Mouse (Mus musculus) forebrain, postnatal 0 days (tissue): ENCODE measurements around the gene Psmc2. TPM values are rescaled to one million over a fixed set of nuclear protein-coding genes. Genes with fewer than 3 reads are reported as not detected.

Experiments used
- ATAC-seq: fragments of 200-750 bp; cut with Nextera tagmentation; 2 replicates; pipeline ENCODE4 v1.8.0; 2017; ENCODE audit warnings: mild to moderate bottlenecking, moderate library complexity
- DNase-seq: peaks from one replicate; pipeline ENCODE4 v3.0.0-alpha.2; 2015
- H3K27ac ChIP-seq: fragments of 300-500 bp; sonication (generic); 2 replicates; pipeline ENCODE4 v1.5.1; 2014; ENCODE audit warnings: low read depth, mild to moderate bottlenecking, antibody characterized with exemption, low read length, moderate library complexity, mixed read lengths
- H3K27me3 ChIP-seq: fragments of 300-500 bp; sonication (generic); 2 replicates; pipeline ENCODE4 v1.6.1; 2014; ENCODE audit warnings: mild to moderate bottlenecking, low read length, mixed read lengths; ENCODE audit not compliant: insufficient read depth
- H3K36me3 ChIP-seq: fragments of 300-500 bp; sonication (generic); 2 replicates; pipeline ENCODE4 v1.6.1; 2014; ENCODE audit warnings: mild to moderate bottlenecking, moderate library complexity; ENCODE audit not compliant: insufficient read depth
- H3K4me1 ChIP-seq: fragments of 300-500 bp; sonication (generic); 2 replicates; pipeline ENCODE4 v1.6.1; 2014; ENCODE audit warnings: antibody characterized with exemption; ENCODE audit not compliant: insufficient read depth
- H3K4me2 ChIP-seq: fragments of 300-500 bp; sonication (generic); 2 replicates; pipeline ENCODE4 v1.6.1; 2014; ENCODE audit warnings: low read depth, mild to moderate bottlenecking, moderate library complexity
- H3K4me3 ChIP-seq: fragments of 300-500 bp; sonication (generic); 2 replicates; pipeline ENCODE4 v1.5.1; 2014; ENCODE audit warnings: low read depth, low read length, mixed read lengths
- H3K9ac ChIP-seq: fragments of 300-500 bp; sonication (generic); 2 replicates; pipeline ENCODE4 v1.6.1; 2014; ENCODE audit warnings: mild to moderate bottlenecking
- H3K9me3 ChIP-seq: fragments of 300-500 bp; sonication (generic); 2 replicates; pipeline ENCODE4 v1.6.1; 2016; ENCODE audit warnings: low read length
- CTCF ChIP-seq: sonication (generic); IDR thresholded peaks from 2 replicates; pipeline ENCODE4 v1.5.1; 2016; ENCODE audit warnings: antibody characterized with exemption, control low read depth, low read depth
- whole genome bisulfite sequencing: fragments of 180-500 bp; shearing (Covaris S2); extraction: QIAGEN DNeasy Blood & Tissue Kit; methylation state at CpG from one replicate; pipeline ENCODE4 v1.1.7; 2014; 5-methylcytosine and 5-hydroxymethylcytosine counted together
- polyA plus RNA-seq: library from polyadenylated mRNA; unstranded; fragments of >200 nt; fragmentation: Nextera tagmentation; extraction: Ambion mirVana; gene quantifications from 2 replicates; pipeline ENCODE4 v1.2.1, GENCODE M21; 2015
- total RNA-seq: library from RNA; depleted of rRNA; stranded (reverse); fragments of >200 nt; gene quantifications from 2 replicates; pipeline ENCODE4 v1.2.3, GENCODE M21; 2014; rRNA removed

The Psmc2 gene
- 48.8 and 52.7 TPM in 2 replicates for total RNA-seq
- polyA plus RNA-seq, result 182 and 195 TPM in 2 replicates

DNA sequence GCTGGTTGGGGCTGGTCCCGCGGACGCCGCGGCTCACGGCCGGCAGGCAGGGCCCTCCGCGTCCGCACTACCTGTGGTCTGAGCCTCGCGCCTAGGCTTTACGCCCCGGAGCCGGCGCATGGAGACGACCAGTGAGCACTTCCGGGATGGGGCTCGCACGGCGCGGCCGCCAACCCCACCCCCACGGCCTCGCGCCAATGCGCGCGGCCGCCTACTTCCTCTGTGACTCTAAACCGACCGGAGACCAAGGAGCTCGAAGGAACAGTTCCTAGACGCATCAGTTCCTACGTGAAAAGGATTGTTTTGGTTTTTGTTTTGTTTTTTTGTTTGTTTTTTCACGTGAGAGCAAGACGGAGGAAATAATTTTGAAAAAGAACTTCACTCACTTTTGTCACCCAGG is at the start of gene Psmc2, which contains the start of gene Dnajc2:
Gene Psmc2 (plus strand): TSS at position 231 of the 400 bp plus-strand sequence.
Gene Dnajc2 (minus strand): TSS at position 199 of the 400 bp plus-strand sequence.
- H3K36me3 ChIP-seq, result peaks cover 29% of the 10 kb centered on the region
- WGBS, result under 1% methylated on average over 37 of the region's 37 CpGs
- H3K27ac ChIP-seq, result peak within 1 kb of the TSS; percentile 76
- H3K27me3 ChIP-seq, result no peaks in the 10 kb centered on the region
- ATAC-seq, result peak; percentile 96
- peak within 1 kb of the TSS; percentile 88 for H3K4me2 ChIP-seq
- peak; percentile 94 for DNase-seq
- peaks cover 9% of the 10 kb centered on the region; the same call in 1 of the 2 replicates for H3K4me1 ChIP-seq
- peak within 1 kb of the TSS; percentile 87 for H3K9ac ChIP-seq
- H3K4me3 ChIP-seq, result peak within 1 kb of the TSS; percentile 93
- H3K9me3 ChIP-seq, result no peaks in the 10 kb centered on the region
- TF ChIP-seq CTCF, result no peak

DNA sequence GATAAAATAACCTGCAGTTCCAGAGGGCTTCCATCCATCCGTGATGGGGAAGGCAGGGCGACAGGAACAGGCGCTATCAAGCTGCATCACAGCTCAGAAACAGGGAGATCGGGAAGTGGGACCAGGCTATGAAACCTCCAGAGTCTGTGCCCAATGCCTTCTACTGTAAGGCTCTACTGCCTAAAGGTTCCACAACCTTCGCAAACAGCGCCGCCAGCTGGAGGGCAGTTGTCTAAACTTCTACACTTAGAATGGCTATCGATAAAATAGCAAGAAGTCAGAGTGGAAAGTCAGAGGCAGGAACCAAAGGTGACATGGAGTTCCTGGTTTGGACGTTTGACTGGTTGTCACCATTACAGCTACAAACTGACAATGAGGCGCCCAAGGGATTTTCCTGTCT is 49.5 kb upstream of the Psmc2 start:
- peaks cover 16% of the 10 kb centered on the region for H3K36me3 ChIP-seq
- no peaks in the 10 kb centered on the region for H3K27me3 ChIP-seq
- H3K4me3 ChIP-seq, result no peak overlapping the region
- ATAC-seq (no peak), DNase-seq (peak; percentile 45)
- H3K4me1 ChIP-seq, result peaks cover 18% of the 10 kb centered on the region; the same call in 1 of the 2 replicates
- WGBS, result 28% methylated on average over 10 of the region's 10 CpGs
- H3K9ac ChIP-seq, result no peak overlapping the region
- H3K27ac ChIP-seq, result no peak overlapping the region
- no peak overlapping the region for H3K4me2 ChIP-seq
- TF ChIP-seq CTCF, result peak; percentile 71
- H3K9me3 ChIP-seq, result no peaks in the 10 kb centered on the region

DNA sequence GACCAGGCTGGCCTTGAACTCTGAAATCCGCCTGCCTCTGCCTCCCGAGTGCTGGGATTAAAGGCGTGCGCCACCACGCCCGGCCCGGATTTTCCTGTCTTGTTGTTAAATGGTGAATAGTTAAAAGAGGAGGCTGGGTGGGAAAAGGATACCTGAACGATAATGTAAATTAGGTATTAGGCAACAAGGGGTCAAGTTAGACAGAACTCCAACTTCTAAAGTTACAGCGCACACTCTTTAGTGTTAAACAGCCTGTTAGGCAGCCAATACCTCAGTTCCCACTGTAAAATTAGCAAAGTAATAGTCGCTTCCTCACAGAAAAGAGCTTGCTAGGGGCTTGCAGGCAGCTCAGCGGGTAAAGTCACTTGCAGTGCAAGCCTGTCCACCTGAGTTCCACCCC is 49.0 kb upstream of the Psmc2 start:
- DNase-seq (no peak), ATAC-seq (no peak)
- Histone ChIP-seq H3K4me2 (no peak overlapping the region), H3K27ac (no peak overlapping the region), H3K9me3 (no peaks in the 10 kb centered on the region), H3K9ac (no peak overlapping the region), H3K4me1 (peaks cover 18% of the 10 kb centered on the region; the same call in 1 of the 2 replicates), H3K36me3 (peaks cover 17% of the 10 kb centered on the region), H3K27me3 (no peaks in the 10 kb centered on the region), H3K4me3 (no peak overlapping the region)
- no peak for TF ChIP-seq CTCF
- WGBS, result 85% methylated on average over 11 of the region's 11 CpGs

DNA sequence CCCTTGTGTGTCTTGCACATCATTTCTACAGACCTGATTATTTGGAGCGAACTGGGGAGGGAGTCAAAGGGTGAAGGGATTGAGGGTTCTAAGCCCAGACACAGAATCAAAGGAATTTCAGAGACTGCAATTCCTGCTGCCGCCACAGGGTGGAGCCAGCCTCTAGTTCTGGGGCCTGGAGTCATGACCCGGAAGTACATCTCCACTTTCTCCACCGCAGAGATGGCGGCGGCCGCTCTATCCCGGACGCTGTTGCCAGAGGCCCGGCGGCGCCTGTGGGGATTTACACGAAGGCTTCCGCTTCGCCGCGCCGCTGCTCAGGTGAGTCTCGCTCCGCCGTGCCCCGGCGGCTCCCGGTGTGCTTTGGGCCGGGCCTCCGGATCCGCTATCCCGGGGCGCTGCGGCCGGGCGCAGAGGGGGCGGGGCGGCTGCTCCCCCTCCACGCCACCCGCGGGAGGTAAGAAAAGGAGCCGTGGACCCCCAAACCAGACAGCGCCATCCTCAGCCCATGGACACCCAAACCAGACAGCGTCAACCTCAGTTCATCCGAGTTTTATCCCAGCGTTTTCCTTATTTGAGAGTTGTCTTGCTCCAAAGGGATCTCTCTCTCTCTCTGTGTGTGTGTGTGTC is 48.0 kb upstream of the Psmc2 start, which contains the start of gene Pmpcb:
Gene Pmpcb (plus strand): TSS at position 186 of the 630 bp plus-strand sequence.
- Histone ChIP-seq H3K36me3 (peaks cover 28% of the 10 kb centered on the region), H3K4me1 (peaks cover 18% of the 10 kb centered on the region; the same call in 1 of the 2 replicates), H3K9me3 (no peaks in the 10 kb centered on the region), H3K4me2 (peak within 1 kb of the TSS; percentile 77), H3K9ac (peak within 1 kb of the TSS; percentile 64), H3K4me3 (peak within 1 kb of the TSS; percentile 66), H3K27me3 (no peaks in the 10 kb centered on the region), H3K27ac (peak within 1 kb of the TSS; percentile 69)
- 4% methylated on average over 42 of the region's 42 CpGs for WGBS
- peak; percentile 92 for DNase-seq
- peak; percentile 96 for TF ChIP-seq CTCF
- peak; percentile 91 for ATAC-seq

DNA sequence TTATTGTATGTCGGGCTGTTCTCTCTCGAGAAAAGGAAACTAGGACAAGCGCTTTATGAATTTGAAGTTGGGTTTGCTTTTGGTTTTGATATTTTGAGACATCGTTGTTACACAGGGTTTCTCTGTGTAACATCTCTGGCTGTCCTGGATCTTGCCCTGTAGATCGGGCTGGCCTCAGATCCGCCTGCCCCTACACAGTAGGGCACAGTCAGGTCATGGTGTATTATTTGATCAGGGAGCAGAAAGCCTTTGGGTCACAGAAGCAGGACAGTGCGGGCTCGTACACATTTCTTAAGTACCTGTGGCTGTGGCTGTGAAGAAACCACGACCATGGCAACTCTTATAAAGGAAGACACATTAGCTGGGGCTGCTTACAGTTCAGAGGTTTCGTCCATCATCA is 47.5 kb upstream of the Psmc2 start:
- peak overlapping the region; percentile 69; the same call in 1 of the 2 replicates for H3K27ac ChIP-seq
- peaks cover 33% of the 10 kb centered on the region for H3K36me3 ChIP-seq
- no peaks in the 10 kb centered on the region for H3K9me3 ChIP-seq
- peaks cover 17% of the 10 kb centered on the region; the same call in 1 of the 2 replicates for H3K4me1 ChIP-seq
- DNase-seq (no peak), ATAC-seq (no peak)
- 29% methylated on average over 10 of the region's 10 CpGs for WGBS
- H3K4me3 ChIP-seq, result peak overlapping the region; percentile 66
- H3K9ac ChIP-seq, result peak overlapping the region; percentile 64
- no peaks in the 10 kb centered on the region for H3K27me3 ChIP-seq
- no peak for TF ChIP-seq CTCF
- peak overlapping the region; percentile 77 for H3K4me2 ChIP-seq

DNA sequence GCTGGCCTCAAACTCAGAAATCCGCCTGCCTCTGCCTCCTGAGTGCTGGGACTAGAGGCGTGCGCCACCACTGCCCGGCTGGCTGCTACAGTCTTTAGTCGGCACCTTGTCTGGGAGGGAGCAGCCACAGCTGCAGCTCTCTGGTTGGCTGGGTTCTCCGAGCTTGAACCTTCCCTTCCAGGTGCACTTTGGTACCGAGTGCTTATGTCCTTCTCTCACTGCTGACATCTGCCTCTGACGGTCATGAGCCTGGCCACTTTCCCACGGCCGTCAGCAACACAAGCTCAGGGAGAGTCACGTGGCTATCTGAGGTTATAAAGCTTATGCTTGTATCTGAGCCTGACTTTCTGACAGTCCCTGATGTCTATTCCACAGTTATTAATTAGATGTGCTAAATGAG is 46.0 kb upstream of the Psmc2 start:
- ATAC-seq, result no peak
- peaks cover 47% of the 10 kb centered on the region for H3K36me3 ChIP-seq

DNA sequence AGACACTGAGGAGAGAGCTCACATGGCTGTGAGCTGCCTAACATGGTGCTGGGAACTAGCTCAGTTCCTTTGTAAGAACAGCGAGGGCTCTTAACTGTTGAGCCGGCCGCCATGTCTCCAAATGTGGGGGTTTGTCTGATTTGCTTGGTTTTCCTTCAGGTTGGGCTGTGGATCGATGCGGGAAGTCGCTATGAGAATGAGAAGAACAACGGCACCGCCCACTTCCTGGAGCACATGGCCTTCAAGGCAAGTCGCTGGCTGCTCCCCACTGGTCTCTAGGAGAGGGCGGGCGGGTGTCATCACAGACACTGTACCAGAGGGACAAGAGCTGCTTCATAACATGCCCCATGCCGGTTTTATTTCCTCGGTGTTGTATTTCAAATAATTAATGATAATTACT is 45.2 kb upstream of the Psmc2 start:
- ATAC-seq (no peak), DNase-seq (no peak)
- H3K4me3 ChIP-seq, result no peak overlapping the region
- WGBS, result 94% methylated on average over 13 of the region's 13 CpGs
- no peak overlapping the region for H3K27ac ChIP-seq
- H3K27me3 ChIP-seq, result no peaks in the 10 kb centered on the region
- no peak overlapping the region for H3K4me2 ChIP-seq
- H3K36me3 ChIP-seq, result peaks cover 54% of the 10 kb centered on the region
- no peaks in the 10 kb centered on the region for H3K9me3 ChIP-seq
- peaks cover 10% of the 10 kb centered on the region; the same call in 1 of the 2 replicates for H3K4me1 ChIP-seq
- H3K9ac ChIP-seq, result no peak overlapping the region
- TF ChIP-seq CTCF, result no peak

More for the DNA sequence above, 46.0 kb upstream of the Psmc2 start:
- no peak for DNase-seq
- H3K27me3 ChIP-seq, result no peaks in the 10 kb centered on the region
- peaks cover 10% of the 10 kb centered on the region; the same call in 1 of the 2 replicates for H3K4me1 ChIP-seq
- H3K27ac ChIP-seq, result no peak overlapping the region
- TF ChIP-seq CTCF, result no peak
- no peak overlapping the region for H3K4me2 ChIP-seq
- no peak overlapping the region for H3K9ac ChIP-seq
- H3K4me3 ChIP-seq, result no peak overlapping the region
- 91% methylated on average over 11 of the region's 11 CpGs for WGBS
- no peaks in the 10 kb centered on the region for H3K9me3 ChIP-seq
